Mouse (Mus musculus) B cell, adult 67 days (primary cell): ENCODE data around the gene 3110082J24Rik. TPM values are rescaled to one million over a fixed set of nuclear protein-coding genes. Genes with fewer than 3 reads are reported as not detected.

Experiments
- total RNA-seq, 2 experiments: library from RNA; stranded (reverse); gene quantifications; 4 replicates each; pipeline ENCODE4 v1.2.4; 2023

3110082J24Rik gene
- not detected for total RNA-seq

GRCm38 (mm10) chr5:30105668-30106300, at the start of gene 3110082J24Rik:
TSS of gene 3110082J24Rik (minus strand) at chr5:30106086.

GRCm38 (mm10) chr5:30154474-30155394, 48.8 kb upstream of the 3110082J24Rik start, which contains the start of the genes Hadha and Hadhb:
TSS of gene Hadha (minus strand) at chr5:30155162.
TSS of gene Hadhb (plus strand) at chr5:30155248.

GRCm38 (mm10) chr5:30104841-30105667, 832 bp downstream of the 3110082J24Rik start, which contains the start of gene Garem2:
TSS of gene Garem2 (plus strand) at chr5:30105161.

GRCm38 (mm10) chr5:30072825-30073821, 32.8 kb downstream of the 3110082J24Rik start, which contains the start of gene Tyms:
TSS of gene Tyms (minus strand) at chr5:30073617.

Other genes with a start within 250 kb of the 3110082J24Rik start
- not detected for gene Il6, start 93.0 kb downstream of the 3110082J24Rik start, total RNA-seq
- 1 to 10 TPM; 5.2 to 9.4 TPM for gene Tyms, start 32.5 kb downstream of the 3110082J24Rik start, total RNA-seq
- not detected for gene Garem2, start 925 bp downstream of the 3110082J24Rik start, total RNA-seq
- gene Hadha, start 49.1 kb upstream of the 3110082J24Rik start, total RNA-seq = 100 to 1,000 TPM; 115 to 117 TPM
- gene Hadhb, start 49.2 kb upstream of the 3110082J24Rik start, total RNA-seq = 100 to 1,000 TPM in 1 of 2 experiments, 10 to 100 TPM in 1; 80.2 to 115 TPM
- gene Adgrf3, start 99.6 kb upstream of the 3110082J24Rik start, total RNA-seq = not detected
- gene Selenoi, start 126.5 kb upstream of the 3110082J24Rik start, total RNA-seq = 10 to 100 TPM; 18.2 to 26.8 TPM
- not detected for gene Drc1, start 175.3 kb upstream of the 3110082J24Rik start, total RNA-seq